Mouse (Mus musculus) spleen, adult 2 months (tissue): ENCODE measurements at regions not wholly inside any gene's neighbourhood (a gene's known extent, or its start where the extent isn't known, plus 50 kb on each side); places are given as distances from the start of the nearest gene placed in this dataset.

Experiments
- DNase-seq, 2 experiments: peaks; one replicate each; pipeline versions ENCODE4 v3.0.0 to v3.0.0-alpha.2; 2012 to 2021; ENCODE audit warnings: low spot score in 2 of 2, low read depth in 1 of 2
- H3K27ac ChIP-seq: fragments of 200-500 bp; 2 replicates; pipeline ENCODE4 v1.5.1; 2012; ENCODE audit warnings: low read length, inconsistent platforms; ENCODE audit not compliant: insufficient read depth
- H3K27me3 ChIP-seq: fragments of 200-500 bp; 2 replicates; pipeline ENCODE4 v1.6.1; 2012; ENCODE audit warnings: mild to moderate bottlenecking, moderate library complexity, low read length, inconsistent platforms; ENCODE audit not compliant: control insufficient read depth, insufficient read depth
- H3K36me3 ChIP-seq: fragments of 200-500 bp; 2 replicates; pipeline ENCODE4 v1.6.1; 2012; ENCODE audit warnings: mild to moderate bottlenecking, low read length, inconsistent platforms; ENCODE audit not compliant: control insufficient read depth, insufficient read depth
- H3K4me1 ChIP-seq: fragments of 200-500 bp; 2 replicates; pipeline ENCODE4 v1.6.1; 2011; ENCODE audit warnings: inconsistent platforms; ENCODE audit not compliant: control insufficient read depth, insufficient read depth, insufficient read length
- H3K4me3 ChIP-seq: fragments of 200-500 bp; 2 replicates; pipeline ENCODE4 v1.5.1; 2011; ENCODE audit warnings: mild to moderate bottlenecking, inconsistent platforms; ENCODE audit not compliant: insufficient read depth, insufficient read length; ENCODE audit errors: extremely low read depth
- CTCF ChIP-seq: fragments of 200-500 bp; IDR thresholded peaks from 2 replicates; pipeline ENCODE4 v1.5.1; 2011; ENCODE audit warnings: mild to moderate bottlenecking, inconsistent platforms; ENCODE audit not compliant: insufficient read depth, insufficient read length, insufficient replicate concordance; ENCODE audit errors: extremely low read depth
- POLR2A ChIP-seq: fragments of 200-500 bp; IDR thresholded peaks from 2 replicates; pipeline ENCODE4 v1.6.1; 2011; ENCODE audit warnings: low read depth, low read length, inconsistent platforms
- WGBS: fragments of 180-500 bp; shearing (Covaris S2); methylation state at CpG from one replicate; pipeline ENCODE4 v1.1.7; 2018; 5-methylcytosine and 5-hydroxymethylcytosine counted together

DNA sequence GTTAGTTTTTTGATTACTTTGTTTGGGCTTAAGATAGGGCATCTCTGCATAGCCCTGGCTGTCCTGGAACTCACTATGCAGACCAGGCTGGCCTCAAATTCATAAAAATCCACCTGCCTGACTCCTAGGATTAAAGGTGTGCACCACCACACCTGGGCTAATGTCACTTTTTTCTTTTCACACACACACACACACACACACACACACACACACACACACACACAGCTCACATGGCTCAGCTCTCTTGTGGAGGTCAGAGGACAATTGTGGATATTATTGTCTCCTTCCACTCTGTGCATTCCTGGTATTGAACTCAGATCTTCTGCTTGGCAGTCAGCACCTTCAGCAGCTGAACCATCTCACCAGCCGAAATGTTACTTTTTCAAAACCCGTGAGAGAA lies 110.5 kb upstream of the Egln3 start:
- Histone ChIP-seq H3K27ac (no peak overlapping the region), H3K4me3 (no peak overlapping the region), H3K36me3 (no peaks in the 10 kb centered on the region), H3K4me1 (peaks cover 13% of the 10 kb centered on the region), H3K27me3 (no peaks in the 10 kb centered on the region)
- no peak for DNase-seq
- WGBS, result 81% methylated on average over 2 of the region's 2 CpGs
- TF ChIP-seq POLR2A, result no peak

DNA sequence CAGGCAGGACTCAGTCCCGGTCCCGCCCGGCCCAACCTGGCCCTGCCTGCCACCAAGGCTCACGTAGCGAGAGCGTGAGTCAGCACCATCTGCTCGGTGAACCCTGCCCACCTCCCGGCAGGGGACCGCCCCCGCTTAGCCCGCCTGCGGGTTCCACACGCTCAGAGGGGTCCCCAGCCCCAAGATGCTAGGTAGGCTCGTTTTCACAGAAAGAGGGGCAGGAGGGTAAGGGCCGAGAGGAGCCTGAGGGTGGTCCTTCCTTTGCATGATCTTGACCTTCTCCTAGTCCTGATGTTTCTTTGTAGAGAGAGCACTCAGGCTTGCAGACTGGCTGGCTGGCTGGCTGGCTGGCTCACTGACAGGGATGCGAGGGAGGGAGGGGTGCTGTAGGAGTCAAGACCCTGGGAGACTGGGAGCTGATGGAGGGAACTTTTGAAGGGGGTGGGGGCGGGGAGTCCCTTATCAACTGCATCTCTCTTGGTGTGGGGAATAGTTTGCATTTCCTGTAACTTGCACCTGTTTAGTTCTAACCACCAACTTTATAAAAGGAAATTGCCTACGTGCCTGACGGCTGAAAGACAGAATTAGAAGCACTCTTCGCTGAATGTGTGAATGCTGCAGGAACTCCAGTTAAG lies 109.7 kb upstream of the Egln3 start:
- Histone ChIP-seq H3K36me3 (no peaks in the 10 kb centered on the region), H3K4me3 (peak overlapping the region; percentile 51), H3K27me3 (no peaks in the 10 kb centered on the region), H3K27ac (no peak overlapping the region), H3K4me1 (peaks cover 13% of the 10 kb centered on the region)
- 2% methylated on average over 20 of the region's 20 CpGs for WGBS
- DNase-seq, result peak in 1 of 2 experiments; percentile 29
- TF ChIP-seq CTCF, result no peak
- no peak for TF ChIP-seq POLR2A

DNA sequence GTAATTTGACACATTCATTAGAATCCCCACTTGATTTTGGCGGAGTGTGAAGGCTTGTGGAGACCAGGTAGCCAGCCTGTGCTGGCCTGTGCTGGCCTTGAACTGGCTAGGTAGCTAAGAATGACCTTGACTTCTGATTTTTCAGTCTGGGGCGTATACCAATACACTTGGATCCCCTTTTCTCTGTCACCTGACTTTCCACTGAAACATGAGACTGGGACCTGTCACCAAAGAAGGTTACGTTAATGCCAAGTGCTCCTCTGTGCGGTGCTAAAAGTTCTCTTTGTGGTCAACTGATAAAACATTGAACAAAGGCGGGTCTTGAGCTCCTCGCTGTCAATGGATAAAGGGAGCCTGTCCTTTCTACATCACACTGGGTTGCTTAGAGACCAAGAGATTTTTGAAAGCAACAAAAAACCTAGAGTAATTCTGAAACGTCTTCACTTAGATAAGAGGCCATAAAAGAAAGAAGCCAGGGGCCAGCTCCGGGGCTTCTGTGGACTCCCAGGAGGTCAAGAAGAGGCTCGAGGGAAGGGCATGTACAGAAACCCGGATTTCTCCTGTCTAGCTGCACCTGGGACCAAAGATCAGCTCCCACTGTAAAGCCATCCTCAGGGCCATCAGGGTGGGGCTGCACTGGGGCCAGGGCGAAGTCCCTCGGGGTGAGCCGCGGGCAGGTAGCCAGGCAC lies 109.0 kb upstream of the Egln3 start:
- Histone ChIP-seq H3K27ac (no peak overlapping the region), H3K4me3 (peak overlapping the region; percentile 51; the same call in 1 of the 2 replicates)
- 26% methylated on average over 14 of the region's 14 CpGs for WGBS

DNA sequence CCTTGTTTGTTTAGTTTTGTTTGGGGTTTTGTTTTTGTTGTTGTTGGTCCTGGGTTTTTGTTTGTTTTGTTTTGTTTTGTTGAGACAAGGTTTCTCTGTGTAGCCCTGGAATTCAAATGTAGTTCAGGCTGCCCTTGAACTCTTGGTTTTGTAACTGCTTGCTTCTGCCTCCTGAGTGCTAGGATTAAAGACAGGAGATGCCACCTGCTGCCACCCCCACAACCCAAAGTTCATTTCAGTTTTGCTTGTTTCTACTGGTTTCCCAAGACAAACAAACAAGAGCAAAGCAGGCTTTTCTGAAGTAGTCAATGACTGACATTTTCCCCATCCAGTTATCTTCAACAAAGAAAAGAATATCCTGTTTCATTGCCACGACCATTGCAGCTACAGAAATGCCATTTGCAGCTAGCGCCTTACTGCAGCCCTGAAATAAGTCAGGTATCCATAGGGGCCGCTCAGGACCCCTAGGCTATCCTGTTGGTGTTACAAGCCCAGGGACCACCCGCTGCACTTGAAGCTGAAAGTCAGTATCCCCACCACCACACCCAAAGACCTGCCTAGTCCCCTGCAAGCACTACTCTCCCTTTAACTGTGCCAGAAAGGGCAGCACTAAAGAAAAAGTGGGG lies 108.3 kb upstream of the Egln3 start:
- H3K4me3 ChIP-seq, result no peak overlapping the region
- H3K27ac ChIP-seq, result no peak overlapping the region
- no peak for DNase-seq
- TF ChIP-seq CTCF, result no peak
- no peak for TF ChIP-seq POLR2A
- no peaks in the 10 kb centered on the region for H3K27me3 ChIP-seq
- peaks cover 9% of the 10 kb centered on the region for H3K4me1 ChIP-seq
- 80% methylated on average over 4 of the region's 4 CpGs for WGBS
- no peaks in the 10 kb centered on the region for H3K36me3 ChIP-seq

More for the DNA sequence above, 109.0 kb upstream of the Egln3 start:
- Histone ChIP-seq H3K4me1 (peaks cover 13% of the 10 kb centered on the region), H3K36me3 (no peaks in the 10 kb centered on the region), H3K27me3 (no peaks in the 10 kb centered on the region)
- TF ChIP-seq CTCF, result no peak
- TF ChIP-seq POLR2A, result no peak
- DNase-seq, result no peak

DNA sequence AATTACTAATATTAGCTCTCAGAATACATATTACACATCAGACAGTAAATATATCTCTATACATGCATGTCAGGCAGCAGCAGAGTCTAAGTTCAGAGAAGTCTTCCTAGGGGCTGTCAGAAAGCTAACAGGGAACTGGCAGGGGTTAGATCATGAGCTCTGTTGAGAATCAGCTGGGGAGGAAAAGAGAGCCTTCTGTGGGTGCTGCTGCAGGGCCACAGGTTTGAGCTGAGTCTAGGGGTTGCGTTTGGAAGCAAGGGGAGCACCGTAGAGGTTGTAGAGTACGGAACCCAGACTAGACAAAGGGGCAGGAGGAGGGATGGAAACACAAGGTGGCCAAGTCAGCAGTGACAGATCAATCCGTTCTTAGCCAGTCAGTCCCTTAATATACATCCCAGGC lies 106.2 kb upstream of the Egln3 start:
- Histone ChIP-seq H3K27ac (no peak overlapping the region), H3K36me3 (no peaks in the 10 kb centered on the region), H3K4me1 (peaks cover 7% of the 10 kb centered on the region), H3K27me3 (no peaks in the 10 kb centered on the region), H3K4me3 (no peak overlapping the region)
- WGBS, result 94% methylated on average over 4 of the region's 4 CpGs
- DNase-seq, result no peak
- TF ChIP-seq POLR2A (no peak), CTCF (no peak)

DNA sequence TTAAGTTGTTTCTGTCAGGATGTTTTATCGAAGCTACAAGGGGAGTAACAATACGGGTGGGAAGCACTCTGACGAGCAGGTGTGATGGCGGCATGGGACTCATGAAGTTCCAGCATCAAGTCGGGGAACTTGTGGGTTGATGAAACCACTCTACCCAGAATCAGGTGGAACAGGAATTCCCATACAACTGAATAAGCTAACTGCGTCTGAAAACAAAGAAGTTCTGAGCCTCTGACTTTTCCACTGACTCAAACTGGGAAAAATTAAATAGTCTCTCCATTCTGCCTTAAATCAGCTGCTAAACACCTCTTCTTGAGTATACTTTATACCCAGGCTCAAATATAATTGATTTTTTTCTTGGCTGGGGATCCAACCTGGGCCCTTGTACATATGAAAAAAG lies 105.6 kb upstream of the Egln3 start:
- Histone ChIP-seq H3K36me3 (no peaks in the 10 kb centered on the region), H3K27me3 (no peaks in the 10 kb centered on the region), H3K4me1 (peaks cover 5% of the 10 kb centered on the region), H3K4me3 (no peak overlapping the region), H3K27ac (no peak overlapping the region)
- DNase-seq, result no peak
- no peak for TF ChIP-seq CTCF
- TF ChIP-seq POLR2A, result no peak
- 84% methylated on average over 6 of the region's 6 CpGs for WGBS
